Mouse (Mus musculus) heart, postnatal 0 days (tissue): ENCODE measurements around the gene Cacng1. TPM values are rescaled to one million over a fixed set of nuclear protein-coding genes. Genes with fewer than 3 reads are reported as not detected.

Experiments used
- ATAC-seq: fragments of 200-750 bp; cut with Nextera tagmentation; 2 replicates; pipeline ENCODE4 v1.8.0; 2017; ENCODE audit warnings: low read depth, moderate number of reproducible peaks, moderate library complexity; ENCODE audit not compliant: insufficient read depth
- DNase-seq: peaks from one replicate; pipeline ENCODE4 v3.0.0-alpha.2; 2016; ENCODE audit warnings: low spot score
- H3K27ac ChIP-seq: fragments of 300-500 bp; sonication (generic); 2 replicates; pipeline ENCODE4 v1.5.1; 2014; ENCODE audit warnings: low read depth, mild to moderate bottlenecking
- H3K27me3 ChIP-seq: fragments of 300-500 bp; sonication (generic); 2 replicates; pipeline ENCODE4 v1.6.1; 2014; ENCODE audit warnings: low read length, mixed read lengths; ENCODE audit not compliant: control insufficient read depth, insufficient read depth
- H3K36me3 ChIP-seq: fragments of 300-500 bp; sonication (generic); replicated peaks from 2 replicates; pipeline ENCODE4 v1.6.1; 2014; ENCODE audit warnings: low read length, mixed read lengths; ENCODE audit not compliant: control insufficient read depth, insufficient read depth
- H3K4me1 ChIP-seq: fragments of 300-500 bp; sonication (generic); 2 replicates; pipeline ENCODE4 v1.6.1; 2014; ENCODE audit warnings: antibody characterized with exemption; ENCODE audit not compliant: control insufficient read depth, insufficient read depth
- H3K4me2 ChIP-seq: fragments of 300-500 bp; sonication (generic); 2 replicates; pipeline ENCODE4 v1.6.1; 2014; ENCODE audit warnings: low read depth, mild to moderate bottlenecking, low read length, moderate library complexity
- H3K4me3 ChIP-seq: fragments of 300-500 bp; sonication (generic); 2 replicates; pipeline ENCODE4 v1.5.1; 2014; ENCODE audit warnings: low read depth, low read length
- H3K9ac ChIP-seq: fragments of 300-500 bp; sonication (generic); replicated peaks from 2 replicates; pipeline ENCODE4 v1.6.1; 2014; ENCODE audit warnings: low read depth, low read length, mixed read lengths
- H3K9me3 ChIP-seq: fragments of 300-500 bp; sonication (generic); replicated peaks from 2 replicates; pipeline ENCODE4 v1.6.1; 2016; ENCODE audit warnings: low read length; ENCODE audit not compliant: control insufficient read depth
- CTCF ChIP-seq: IDR thresholded peaks from 2 replicates; pipeline ENCODE4 v1.5.1; 2016; ENCODE audit warnings: antibody characterized with exemption, control low read depth, low read depth
- EP300 ChIP-seq: IDR thresholded peaks from 2 replicates; pipeline ENCODE4 v1.6.1; 2016; ENCODE audit warnings: antibody characterized with exemption, low read depth
- WGBS: fragments of 180-500 bp; shearing (Covaris S2); extraction: QIAGEN DNeasy Blood & Tissue Kit; methylation state at CpG from one replicate; pipeline ENCODE4 v1.1.7; 2014; 5-methylcytosine and 5-hydroxymethylcytosine counted together
- polyA plus RNA-seq: library from polyadenylated mRNA; unstranded; fragments of >200 nt; fragmentation: Nextera tagmentation; extraction: Ambion mirVana; gene quantifications from 2 replicates; pipeline ENCODE4 v1.2.1, GENCODE M21; 2015
- total RNA-seq: library from RNA; depleted of rRNA; stranded (reverse); fragments of >200 nt; gene quantifications from 2 replicates; pipeline ENCODE4 v1.2.3, GENCODE M21; 2014; ENCODE audit warnings: low replicate concordance

Gene Cacng1
- total and polyA plus RNA-seq, 2 experiments from 2014 or later = not detected

DNA sequence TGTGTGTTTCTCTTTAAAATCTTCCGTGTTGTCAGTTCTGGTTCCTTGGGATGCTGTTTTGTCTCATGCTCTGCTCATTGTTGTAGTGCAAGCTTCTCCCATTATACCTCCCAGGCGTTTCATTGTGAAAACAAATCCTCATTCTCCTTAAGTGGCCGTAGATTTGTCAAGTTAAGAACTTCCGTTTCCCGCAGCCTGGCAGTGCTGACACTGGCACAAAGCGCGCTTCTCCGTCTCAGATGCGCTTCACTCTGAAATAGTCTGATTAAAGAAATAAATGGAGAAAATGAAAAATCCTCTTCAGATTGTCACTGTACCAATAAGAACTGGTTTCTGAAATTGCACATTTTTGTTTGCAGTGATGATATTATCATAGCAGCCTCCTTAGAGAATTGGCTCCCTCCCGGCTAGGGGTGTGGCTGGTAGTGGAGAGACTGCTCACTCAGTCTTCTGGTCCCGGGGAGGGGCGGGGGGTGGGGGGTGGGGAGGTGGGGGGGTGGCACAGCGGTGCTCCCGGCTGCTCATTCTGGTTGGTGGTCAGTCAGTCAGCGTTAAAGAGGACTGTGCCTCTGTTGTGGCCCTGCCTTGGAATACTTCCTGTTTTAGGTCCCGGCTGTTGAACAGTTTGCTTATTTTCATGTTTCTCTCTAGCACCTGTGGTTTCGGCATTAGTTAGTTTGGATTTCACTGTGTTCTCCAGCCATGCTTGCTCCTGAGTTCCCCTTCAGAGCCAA lies 39.9 kb downstream of the Cacng1 start:
- ATAC-seq (no peak), DNase-seq (no peak)
- Histone ChIP-seq H3K27me3 (no peaks in the 10 kb centered on the region), H3K36me3 (peaks cover 46% of the 10 kb centered on the region), H3K9me3 (no peaks in the 10 kb centered on the region), H3K4me2 (no peak overlapping the region), H3K9ac (no peak overlapping the region), H3K4me1 (no peaks in the 10 kb centered on the region), H3K27ac (no peak overlapping the region), H3K4me3 (no peak overlapping the region)
- TF ChIP-seq CTCF (no peak), EP300 (no peak)
- 70% methylated on average over 17 of the region's 17 CpGs for WGBS

DNA sequence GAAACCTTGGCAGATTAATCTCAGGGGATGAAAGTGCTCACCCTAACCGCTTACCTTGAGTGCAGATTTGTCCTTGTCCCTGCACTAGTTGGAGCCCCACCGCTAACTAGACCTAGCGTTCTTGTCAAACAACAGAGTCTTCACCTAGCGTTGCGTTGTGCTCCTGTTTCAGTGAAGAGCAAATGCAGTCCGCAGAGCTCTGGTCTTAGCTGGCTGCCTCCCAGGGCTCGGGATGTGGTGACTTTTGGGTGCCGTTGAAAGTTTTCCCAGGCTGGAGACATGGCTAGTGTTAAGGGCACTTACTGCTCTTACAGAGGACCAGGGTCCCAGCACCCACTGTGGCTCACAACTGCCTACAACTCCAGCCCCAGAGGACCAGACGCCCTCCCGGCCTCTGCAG lies 41.1 kb downstream of the Cacng1 start:
- Histone ChIP-seq H3K27ac (no peak overlapping the region), H3K9me3 (no peaks in the 10 kb centered on the region), H3K36me3 (peaks cover 54% of the 10 kb centered on the region), H3K4me2 (no peak overlapping the region), H3K4me3 (no peak overlapping the region), H3K9ac (no peak overlapping the region), H3K4me1 (no peaks in the 10 kb centered on the region), H3K27me3 (no peaks in the 10 kb centered on the region)
- no peak for TF ChIP-seq EP300
- TF ChIP-seq CTCF = no peak
- DNase-seq (no peak), ATAC-seq (no peak)
- whole genome bisulfite sequencing = 76% methylated on average over 10 of the region's 10 CpGs

DNA sequence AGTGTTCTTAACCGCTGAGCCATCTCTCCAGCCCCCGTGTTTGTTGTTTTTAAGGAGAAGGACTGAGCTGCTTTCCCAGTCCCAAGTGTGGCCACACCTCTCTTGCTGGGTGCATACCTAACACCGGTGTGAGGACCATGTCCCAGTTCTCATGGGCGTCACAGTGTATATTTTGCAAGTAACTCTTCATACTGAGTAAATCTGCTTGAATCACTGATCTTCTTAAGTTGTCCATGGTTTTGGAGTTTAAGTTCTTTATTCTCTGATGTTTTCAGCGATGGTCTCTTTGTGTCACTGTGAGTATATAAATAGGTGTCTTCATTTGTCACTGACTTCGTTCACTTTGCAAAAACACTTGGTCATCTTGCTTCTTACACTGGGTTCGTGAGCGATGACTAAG lies 41.7 kb downstream of the Cacng1 start:
- WGBS = 89% methylated on average over 8 of the region's 8 CpGs
- peaks cover 61% of the 10 kb centered on the region for H3K36me3 ChIP-seq

DNA sequence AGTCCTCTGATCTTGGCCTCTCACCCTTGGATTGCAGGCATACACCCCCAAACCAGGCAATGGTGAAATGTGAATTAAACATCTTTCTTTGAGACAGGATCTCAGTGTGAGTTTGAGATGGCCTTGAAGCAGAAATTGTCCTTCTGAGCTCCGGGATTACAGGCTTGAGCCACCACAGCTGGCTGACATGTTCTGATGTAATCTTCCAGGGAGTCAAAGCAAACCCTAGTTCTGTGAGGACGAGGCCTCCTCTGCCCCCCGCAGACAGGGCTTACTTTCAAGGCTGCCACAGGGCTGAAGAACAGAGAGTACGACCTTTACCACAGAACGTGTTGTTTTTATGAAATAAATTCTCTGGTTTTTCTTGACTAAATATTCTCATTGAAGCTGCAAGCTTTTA lies 42.3 kb downstream of the Cacng1 start:
- 85% methylated on average over 5 of the region's 5 CpGs for WGBS
- Histone ChIP-seq H3K36me3 (peaks cover 64% of the 10 kb centered on the region), H3K4me3 (no peak overlapping the region), H3K27me3 (no peaks in the 10 kb centered on the region), H3K4me1 (no peaks in the 10 kb centered on the region), H3K4me2 (no peak overlapping the region), H3K9ac (no peak overlapping the region), H3K27ac (no peak overlapping the region), H3K9me3 (no peaks in the 10 kb centered on the region)
- TF ChIP-seq CTCF = no peak
- no peak for TF ChIP-seq EP300
- no peak for ATAC-seq
- DNase-seq = no peak

More for the DNA sequence above, 41.7 kb downstream of the Cacng1 start:
- no peak for ATAC-seq
- H3K27ac ChIP-seq = no peak overlapping the region
- no peak overlapping the region for H3K4me2 ChIP-seq
- TF ChIP-seq CTCF (no peak), EP300 (no peak)
- H3K4me1 ChIP-seq = no peaks in the 10 kb centered on the region
- H3K4me3 ChIP-seq = no peak overlapping the region
- H3K9ac ChIP-seq = no peak overlapping the region
- DNase-seq = no peak
- H3K9me3 ChIP-seq = no peaks in the 10 kb centered on the region
- no peaks in the 10 kb centered on the region for H3K27me3 ChIP-seq

DNA sequence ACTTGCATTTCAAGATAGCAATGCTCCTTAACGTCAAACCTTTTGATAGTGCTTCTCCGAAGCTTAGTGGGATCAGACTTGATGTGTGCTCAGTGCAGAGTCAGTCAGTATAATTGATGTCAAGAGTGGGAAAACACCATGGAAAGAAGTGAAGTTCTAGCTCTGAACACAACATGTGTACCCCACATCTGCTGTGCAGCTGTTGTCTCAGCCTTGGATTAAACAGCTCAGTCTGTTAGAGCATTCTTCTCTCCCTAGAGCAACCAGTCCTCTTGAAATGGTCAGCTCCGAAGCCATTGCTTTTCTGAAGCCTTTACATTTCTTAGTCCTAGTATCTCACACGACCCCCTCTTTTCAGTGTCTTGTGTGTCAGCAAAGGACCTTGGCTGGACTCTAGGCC lies 47.3 kb downstream of the Cacng1 start:
- TF ChIP-seq EP300 (no peak), CTCF (no peak)
- H3K27ac ChIP-seq = no peak overlapping the region
- DNase-seq (no peak), ATAC-seq (no peak)
- no peak overlapping the region for H3K4me2 ChIP-seq
- WGBS = 73% methylated on average over 4 of the region's 4 CpGs
- peaks cover 89% of the 10 kb centered on the region for H3K36me3 ChIP-seq
- H3K4me3 ChIP-seq = no peak overlapping the region
- no peaks in the 10 kb centered on the region for H3K4me1 ChIP-seq
- no peak overlapping the region for H3K9ac ChIP-seq
- H3K9me3 ChIP-seq = no peaks in the 10 kb centered on the region
- no peaks in the 10 kb centered on the region for H3K27me3 ChIP-seq

DNA sequence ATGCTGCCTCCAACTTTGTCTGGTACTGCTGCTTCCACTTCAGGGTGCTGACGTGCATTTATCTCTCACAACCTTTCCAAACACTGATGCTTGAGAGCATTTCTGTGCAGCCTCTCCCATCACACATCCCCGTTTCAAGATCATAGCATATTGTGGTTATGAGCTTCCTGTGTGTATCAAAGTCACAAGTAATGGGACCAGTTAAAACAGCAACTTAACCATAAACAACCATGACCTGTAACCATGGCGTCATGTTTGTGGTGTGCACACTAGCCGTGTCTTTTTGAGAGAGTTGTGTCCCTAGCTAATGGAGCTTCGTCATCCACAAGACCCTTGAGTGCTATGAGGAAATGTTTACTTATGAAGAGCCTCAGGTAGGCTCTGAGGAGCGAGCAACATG lies 48.1 kb downstream of the Cacng1 start:
- DNase-seq = no peak
- 89% methylated on average over 6 of the region's 6 CpGs for WGBS

More for the DNA sequence above, 48.1 kb downstream of the Cacng1 start:
- no peak overlapping the region for H3K9ac ChIP-seq
- H3K27me3 ChIP-seq = no peaks in the 10 kb centered on the region
- H3K9me3 ChIP-seq = no peaks in the 10 kb centered on the region
- TF ChIP-seq CTCF = no peak
- TF ChIP-seq EP300 = no peak
- no peak overlapping the region for H3K27ac ChIP-seq
- no peak for ATAC-seq
- no peak overlapping the region for H3K4me2 ChIP-seq
- no peak overlapping the region for H3K4me3 ChIP-seq
- peaks cover 89% of the 10 kb centered on the region for H3K36me3 ChIP-seq
- H3K4me1 ChIP-seq = no peaks in the 10 kb centered on the region
